Mouse (Mus musculus): Measurements from ENCODE around the gene Lrp10. TPM values are rescaled to one million over a fixed set of nuclear protein-coding genes. Genes with fewer than 3 reads are reported as not detected.

Lrp10 gene
- polyA plus RNA-seq, 1 experiment from 2014 or later: 41.3 TPM

DNA sequence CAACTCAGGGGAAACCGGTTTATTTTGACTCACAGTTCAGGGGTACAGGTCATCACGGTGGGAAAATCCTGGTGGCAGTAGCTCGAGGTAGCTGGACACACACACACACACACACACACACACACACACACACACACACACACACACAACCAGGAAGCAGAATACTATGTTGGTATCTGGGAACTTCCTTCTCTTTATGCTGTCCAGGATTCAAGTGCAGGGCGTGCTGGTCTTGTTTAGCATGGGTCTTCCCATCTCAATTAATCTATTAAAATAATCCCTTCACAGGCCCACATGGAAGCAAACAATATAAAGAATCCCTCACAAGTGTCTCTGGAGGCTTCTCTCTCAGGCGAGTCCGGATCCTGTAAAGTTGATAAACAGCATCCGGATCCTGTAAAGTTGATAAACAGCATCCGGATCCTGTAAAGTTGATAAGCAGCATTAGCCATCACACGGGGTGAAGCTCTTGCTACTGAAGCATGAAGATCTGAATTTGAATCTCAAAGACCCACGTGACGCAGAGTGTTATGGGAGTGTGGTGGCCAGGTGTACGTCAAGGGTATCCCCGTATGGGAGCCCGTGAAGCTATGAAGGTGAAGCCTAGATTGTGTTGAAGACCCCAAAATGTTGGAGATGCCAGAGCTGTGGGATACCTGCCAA, 5.9 kb upstream of the Lrp10 start:
- Histone ChIP-seq H3K9ac (ENCODE audit: low read depth, low read length) (no peak overlapping the region), H3K9me3 (ENCODE audit: control insufficient read depth, low read length) (no peaks in the 10 kb centered on the region), H3K4me3 (ENCODE audit: low read depth, low read length) (no peak overlapping the region), H3K27ac (ENCODE audit: low read depth, low read length) (no peak overlapping the region), H3K27me3 (replicated peaks; ENCODE audit: control insufficient read depth, insufficient read depth, low read length) (no peaks in the 10 kb centered on the region), H3K36me3 (ENCODE audit: control insufficient read depth, insufficient read depth, low read length) (no peaks in the 10 kb centered on the region), H3K4me1 (replicated peaks; ENCODE audit: control insufficient read depth, insufficient read depth, low read length) (peaks cover 4% of the 10 kb centered on the region), H3K4me2 (no peak overlapping the region)
- WGBS: 76% methylated on average over 14 of the region's 14 CpGs
- no peak for DNase-seq (ENCODE audit: low spot score)
- ATAC-seq (replicated peaks; ENCODE audit: low FRiP score): no peak

DNA sequence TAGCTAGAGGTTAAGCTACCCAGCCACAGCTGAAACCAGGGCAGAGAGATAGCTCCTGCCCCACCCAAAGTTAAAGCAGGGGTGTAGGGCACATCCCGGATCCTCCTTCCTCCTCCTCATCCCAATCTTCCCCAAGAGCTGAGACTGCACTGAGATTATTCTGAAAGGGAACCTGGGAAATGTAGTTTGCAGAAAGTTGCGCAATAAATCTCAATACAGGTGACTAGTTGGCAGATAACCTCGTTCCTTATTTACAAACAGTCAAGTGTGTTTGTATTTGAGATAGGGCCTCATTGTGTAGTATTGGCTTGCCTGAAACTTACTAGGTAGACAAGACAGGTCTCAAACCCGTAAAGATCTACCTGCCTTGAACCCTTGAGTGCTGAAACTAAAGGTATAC, 1.8 kb upstream of the Lrp10 start:
- DNase-seq (ENCODE audit: low spot score): no peak
- Histone ChIP-seq H3K4me2 (no peak overlapping the region), H3K4me1 (replicated peaks; ENCODE audit: control insufficient read depth, insufficient read depth, low read length) (peaks cover 21% of the 10 kb centered on the region), H3K9me3 (ENCODE audit: control insufficient read depth, low read length) (no peaks in the 10 kb centered on the region), H3K36me3 (ENCODE audit: control insufficient read depth, insufficient read depth, low read length) (no peaks in the 10 kb centered on the region), H3K9ac (ENCODE audit: low read depth, low read length) (no peak overlapping the region), H3K27me3 (replicated peaks; ENCODE audit: control insufficient read depth, insufficient read depth, low read length) (no peaks in the 10 kb centered on the region), H3K27ac (ENCODE audit: low read depth, low read length) (no peak overlapping the region), H3K4me3 (ENCODE audit: low read depth, low read length) (no peak overlapping the region)
- WGBS: 67% methylated on average over 4 of the region's 4 CpGs
- ATAC-seq (replicated peaks; ENCODE audit: low FRiP score): no peak

DNA sequence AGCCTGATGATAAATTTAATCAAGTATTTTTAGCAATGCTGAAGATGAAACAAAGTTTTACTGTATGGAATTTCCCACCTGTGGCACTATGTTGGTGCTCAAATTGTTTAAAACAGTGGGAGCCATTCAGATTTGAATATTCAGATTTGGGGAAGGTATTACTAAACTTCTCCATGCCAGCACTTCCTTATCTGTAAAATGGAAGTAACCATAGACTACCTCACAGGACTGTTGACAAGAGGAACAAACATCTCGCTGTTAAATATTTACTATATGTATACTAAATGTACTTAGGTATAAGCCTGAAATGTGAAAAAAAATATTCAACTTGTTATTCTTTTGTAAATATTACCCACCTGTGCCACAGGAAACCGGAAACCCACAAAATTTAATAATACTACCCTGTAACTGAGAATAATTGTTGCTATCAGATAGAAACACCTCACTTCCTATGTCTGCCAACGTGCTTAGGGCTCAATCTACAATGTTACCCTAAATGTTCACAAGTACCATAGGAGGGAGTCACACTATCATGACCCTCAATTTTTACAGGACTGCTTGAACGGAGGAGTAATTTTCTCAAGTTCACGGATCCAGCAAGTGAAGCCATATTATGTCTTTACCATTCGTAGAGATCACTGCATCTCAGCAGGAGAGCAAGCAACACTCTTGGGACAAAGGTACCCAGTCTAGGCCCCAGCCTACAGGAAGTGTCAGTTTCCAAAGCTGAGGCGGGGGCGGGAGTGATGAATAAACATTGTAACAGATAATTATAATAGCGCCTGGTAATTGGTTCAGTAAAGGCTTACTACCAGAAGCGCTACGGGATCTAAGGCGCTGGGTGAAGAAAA, 604 bp upstream of the Lrp10 start:
- no peaks in the 10 kb centered on the region for H3K27me3 ChIP-seq (replicated peaks; ENCODE audit: control insufficient read depth, insufficient read depth, low read length)
- 9% methylated on average over 12 of the region's 12 CpGs for WGBS
- peak overlapping the region; percentile 85 for H3K4me2 ChIP-seq
- H3K9ac ChIP-seq (ENCODE audit: low read depth, low read length): peak overlapping the region; percentile 87
- H3K9me3 ChIP-seq (ENCODE audit: control insufficient read depth, low read length): no peaks in the 10 kb centered on the region
- H3K4me1 ChIP-seq (replicated peaks; ENCODE audit: control insufficient read depth, insufficient read depth, low read length): peaks cover 21% of the 10 kb centered on the region
- H3K4me3 ChIP-seq (ENCODE audit: low read depth, low read length): peak overlapping the region; percentile 81
- ATAC-seq (replicated peaks; ENCODE audit: low FRiP score): peak; percentile 54
- peaks cover 10% of the 10 kb centered on the region for H3K36me3 ChIP-seq (ENCODE audit: control insufficient read depth, insufficient read depth, low read length)
- DNase-seq (ENCODE audit: low spot score): no peak
- peak overlapping the region; percentile 84 for H3K27ac ChIP-seq (ENCODE audit: low read depth, low read length)

GRCm38 (mm10) chr14:54464293-54465005, 512 bp downstream of the Lrp10 start:
- peak overlapping the region; percentile 87 for H3K9ac ChIP-seq (ENCODE audit: low read depth, low read length)
- WGBS: under 1% methylated on average over 57 of the region's 57 CpGs
- peaks cover 21% of the 10 kb centered on the region for H3K4me1 ChIP-seq (replicated peaks; ENCODE audit: control insufficient read depth, insufficient read depth, low read length)
- H3K4me2 ChIP-seq: peak overlapping the region; percentile 85
- H3K4me3 ChIP-seq (ENCODE audit: low read depth, low read length): peak overlapping the region; percentile 81
- no peaks in the 10 kb centered on the region for H3K27me3 ChIP-seq (replicated peaks; ENCODE audit: control insufficient read depth, insufficient read depth, low read length)
- H3K36me3 ChIP-seq (ENCODE audit: control insufficient read depth, insufficient read depth, low read length): peaks cover 19% of the 10 kb centered on the region
- DNase-seq (ENCODE audit: low spot score) (peak; percentile 79), ATAC-seq (replicated peaks; ENCODE audit: low FRiP score) (peak; percentile 78)
- H3K9me3 ChIP-seq (ENCODE audit: control insufficient read depth, low read length): no peaks in the 10 kb centered on the region
- H3K27ac ChIP-seq (ENCODE audit: low read depth, low read length): peak overlapping the region; percentile 84

GRCm38 (mm10) chr14:54471467-54471866, 7.5 kb downstream of the Lrp10 start:
- Histone ChIP-seq H3K9me3 (ENCODE audit: control insufficient read depth, low read length) (no peaks in the 10 kb centered on the region), H3K4me3 (ENCODE audit: low read depth, low read length) (no peak overlapping the region), H3K9ac (ENCODE audit: low read depth, low read length) (no peak overlapping the region), H3K4me2 (no peak overlapping the region), H3K27me3 (replicated peaks; ENCODE audit: control insufficient read depth, insufficient read depth, low read length) (peaks cover 19% of the 10 kb centered on the region), H3K4me1 (replicated peaks; ENCODE audit: control insufficient read depth, insufficient read depth, low read length) (peaks cover 7% of the 10 kb centered on the region), H3K27ac (ENCODE audit: low read depth, low read length) (no peak overlapping the region), H3K36me3 (ENCODE audit: control insufficient read depth, insufficient read depth, low read length) (peaks cover 27% of the 10 kb centered on the region)
- DNase-seq (ENCODE audit: low spot score) (no peak), ATAC-seq (replicated peaks; ENCODE audit: low FRiP score) (no peak)
- WGBS: 75% methylated on average over 2 of the region's 2 CpGs

DNA sequence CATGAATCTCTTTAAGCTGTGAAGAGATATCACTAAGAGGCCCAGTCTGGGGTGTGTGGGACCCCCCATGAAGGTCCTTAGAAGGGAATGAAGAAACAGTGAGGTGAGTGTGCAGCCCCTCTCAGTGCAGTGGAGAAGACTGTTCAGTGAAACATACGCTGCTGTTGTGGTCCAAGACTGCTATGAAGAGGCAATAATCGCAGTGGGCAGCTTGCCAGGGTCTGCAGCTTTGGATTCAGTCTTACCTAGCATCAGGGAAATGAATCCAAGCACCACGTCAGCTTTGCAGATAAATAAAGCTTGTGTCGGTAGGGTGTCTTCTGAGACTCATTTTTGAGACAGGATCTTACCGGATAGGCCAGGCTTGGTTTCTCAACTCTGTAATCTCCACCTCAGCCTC, 8.7 kb downstream of the Lrp10 start:
- Histone ChIP-seq H3K4me3 (ENCODE audit: low read depth, low read length) (no peak overlapping the region), H3K4me2 (no peak overlapping the region), H3K9ac (ENCODE audit: low read depth, low read length) (no peak overlapping the region), H3K36me3 (ENCODE audit: control insufficient read depth, insufficient read depth, low read length) (peaks cover 23% of the 10 kb centered on the region), H3K4me1 (replicated peaks; ENCODE audit: control insufficient read depth, insufficient read depth, low read length) (peaks cover 11% of the 10 kb centered on the region), H3K9me3 (ENCODE audit: control insufficient read depth, low read length) (no peaks in the 10 kb centered on the region), H3K27me3 (replicated peaks; ENCODE audit: control insufficient read depth, insufficient read depth, low read length) (peaks cover 30% of the 10 kb centered on the region), H3K27ac (ENCODE audit: low read depth, low read length) (no peak overlapping the region)
- ATAC-seq (replicated peaks; ENCODE audit: low FRiP score): no peak
- no peak for DNase-seq (ENCODE audit: low spot score)
- 75% methylated on average over 5 of the region's 5 CpGs for WGBS

- Histone ChIP-seq H3K4me3 (ENCODE audit: low read depth, low read length) (no peak overlapping the region), H3K27ac (ENCODE audit: low read depth, low read length) (no peak overlapping the region), H3K9ac (ENCODE audit: low read depth, low read length) (no peak overlapping the region), H3K9me3 (ENCODE audit: control insufficient read depth, low read length) (no peaks in the 10 kb centered on the region), H3K4me2 (no peak overlapping the region), H3K4me1 (replicated peaks; ENCODE audit: control insufficient read depth, insufficient read depth, low read length) (peaks cover 11% of the 10 kb centered on the region), H3K27me3 (replicated peaks; ENCODE audit: control insufficient read depth, insufficient read depth, low read length) (peaks cover 51% of the 10 kb centered on the region), H3K36me3 (ENCODE audit: control insufficient read depth, insufficient read depth, low read length) (peaks cover 5% of the 10 kb centered on the region; the same call in 1 of the 2 replicates)
- DNase-seq (ENCODE audit: low spot score) (no peak), ATAC-seq (replicated peaks; ENCODE audit: low FRiP score) (no peak)
- 78% methylated on average over 5 of the region's 5 CpGs for WGBS
These were observed 10.8 kb downstream of the Lrp10 start for GRCm38 (mm10) chr14:54474744-54475143.

- no peaks in the 10 kb centered on the region for H3K36me3 ChIP-seq (ENCODE audit: control insufficient read depth, insufficient read depth, low read length)
- H3K4me2 ChIP-seq: peak within 1 kb of the TSS; percentile 75
- H3K4me3 ChIP-seq (ENCODE audit: low read depth, low read length): peak within 1 kb of the TSS; percentile 49
- ATAC-seq (replicated peaks; ENCODE audit: low FRiP score): no peak
- no peak within 1 kb of the TSS for H3K27ac ChIP-seq (ENCODE audit: low read depth, low read length)
- peak within 1 kb of the TSS; percentile 53; the same call in 1 of the 2 replicates for H3K9ac ChIP-seq (ENCODE audit: low read depth, low read length)
- WGBS: 3% methylated on average over 23 of the region's 23 CpGs
- peak; percentile 42 for DNase-seq (ENCODE audit: low spot score)
- peaks cover 10% of the 10 kb centered on the region for H3K4me1 ChIP-seq (replicated peaks; ENCODE audit: control insufficient read depth, insufficient read depth, low read length)
- no peaks in the 10 kb centered on the region for H3K9me3 ChIP-seq (ENCODE audit: control insufficient read depth, low read length)
- H3K27me3 ChIP-seq (replicated peaks; ENCODE audit: control insufficient read depth, insufficient read depth, low read length): peaks cover 65% of the 10 kb centered on the region
These were observed 12.3 kb downstream of the Lrp10 start, which contains the start of gene Rem2 for GRCm38 (mm10) chr14:54475941-54476844. Gene Rem2, plus strand, starts transcription at chr14:54476100.
